Mouse (Mus musculus): ENCODE measurements around the gene Sh3rf3. TPM values are rescaled to one million over a fixed set of nuclear protein-coding genes. Genes with fewer than 3 reads are reported as not detected.

The Sh3rf3 gene
- polyA plus RNA-seq, 1 experiment from 2014 or later: 12.5 TPM

- WGBS: 15% methylated on average over 7 of the region's 7 CpGs
- no peaks in the 10 kb centered on the region for H3K27me3 ChIP-seq
- no peak overlapping the region for H3K4me2 ChIP-seq (replicated peaks)
- H3K4me1 ChIP-seq: peaks cover 21% of the 10 kb centered on the region
- no peaks in the 10 kb centered on the region for H3K9me3 ChIP-seq
- ATAC-seq (replicated peaks): no peak
- H3K27ac ChIP-seq (replicated peaks): no peak overlapping the region
- H3K36me3 ChIP-seq: no peaks in the 10 kb centered on the region
- H3K9ac ChIP-seq (replicated peaks): no peak overlapping the region
- no peak overlapping the region for H3K4me3 ChIP-seq
Measured at GRCm38 (mm10) chr10:58824016-58824568, 10.9 kb downstream of the Sh3rf3 start.

DNA sequence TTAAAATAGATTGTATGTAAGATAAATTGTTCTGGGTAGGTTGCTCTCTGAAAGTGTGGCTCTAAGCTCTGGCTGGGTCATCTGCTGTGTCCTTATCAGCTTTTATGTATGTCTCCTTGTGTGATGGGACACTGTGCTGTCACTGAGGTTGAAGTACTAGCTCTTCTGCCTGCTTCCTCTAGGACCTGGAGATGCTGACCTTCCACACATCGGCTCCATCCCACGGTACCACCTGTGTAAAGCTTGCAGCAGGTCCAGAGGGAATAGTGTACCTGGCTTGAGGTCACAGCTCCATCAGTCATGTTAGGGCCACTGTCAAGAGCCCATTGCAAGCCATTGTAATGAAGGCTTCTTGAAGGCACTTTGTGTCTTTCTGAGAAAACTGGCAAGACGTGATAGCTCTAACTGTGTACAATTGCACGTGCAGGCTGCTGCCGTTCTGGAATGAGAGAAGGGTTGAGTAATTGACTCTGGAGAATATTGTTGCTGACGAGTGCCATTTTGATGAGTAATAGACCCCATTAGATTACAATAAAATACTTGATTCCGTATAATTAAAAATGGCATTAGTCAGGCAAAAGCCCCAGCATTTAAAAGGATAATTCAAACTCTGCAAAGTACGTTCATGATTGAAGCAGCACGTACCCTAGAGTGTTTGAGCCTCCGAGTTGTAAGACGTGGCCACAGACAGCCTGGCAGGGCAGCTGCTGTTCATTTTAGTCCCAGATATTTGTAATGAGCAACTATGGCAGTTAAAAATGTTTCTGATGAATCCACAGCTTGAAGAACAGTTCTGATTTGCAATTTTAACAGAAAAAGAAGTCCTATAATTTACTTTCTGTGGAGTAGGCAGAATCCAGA lies 16.3 kb downstream of the Sh3rf3 start:
- H3K36me3 ChIP-seq: no peaks in the 10 kb centered on the region
- H3K4me2 ChIP-seq (replicated peaks): no peak overlapping the region
- 64% methylated on average over 11 of the region's 11 CpGs for WGBS
- peak; percentile 51; the same call in 1 of the 2 replicates for ATAC-seq (replicated peaks)
- no peaks in the 10 kb centered on the region for H3K9me3 ChIP-seq
- H3K27ac ChIP-seq (replicated peaks): no peak overlapping the region; the same call in 1 of the 2 replicates
- H3K4me1 ChIP-seq: peaks cover 33% of the 10 kb centered on the region
- H3K9ac ChIP-seq (replicated peaks): no peak overlapping the region
- H3K27me3 ChIP-seq: no peaks in the 10 kb centered on the region
- H3K4me3 ChIP-seq: no peak overlapping the region

DNA sequence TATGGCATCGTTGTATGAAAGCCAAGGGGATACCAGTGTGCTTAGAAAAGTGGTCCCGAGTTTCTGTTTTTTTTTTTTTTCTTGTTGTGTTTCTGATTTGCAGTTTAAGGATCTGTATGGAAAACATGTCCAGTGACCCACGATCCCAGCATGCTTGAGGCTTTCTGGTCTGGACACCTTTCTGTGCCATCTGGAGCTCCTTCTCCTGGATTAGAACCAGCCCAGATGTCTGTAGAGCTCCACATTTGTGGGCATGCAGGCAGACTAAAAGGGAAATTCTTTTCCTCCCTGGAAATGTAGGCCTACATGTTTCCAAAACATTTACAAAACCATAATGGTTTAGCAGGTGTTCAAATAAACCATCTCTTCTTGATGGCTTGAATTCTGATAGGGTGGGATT lies 20.0 kb downstream of the Sh3rf3 start:
- Histone ChIP-seq H3K4me2 (replicated peaks) (no peak overlapping the region), H3K27ac (replicated peaks) (no peak overlapping the region), H3K9me3 (no peaks in the 10 kb centered on the region), H3K4me3 (no peak overlapping the region), H3K9ac (replicated peaks) (no peak overlapping the region), H3K36me3 (no peaks in the 10 kb centered on the region), H3K4me1 (peaks cover 19% of the 10 kb centered on the region), H3K27me3 (no peaks in the 10 kb centered on the region)
- ATAC-seq (replicated peaks): no peak
- WGBS: 75% methylated on average over 3 of the region's 3 CpGs

GRCm38 (mm10) chr10:58833741-58834178 lies 20.6 kb downstream of the Sh3rf3 start:
- Histone ChIP-seq H3K27me3 (no peaks in the 10 kb centered on the region), H3K9ac (replicated peaks) (no peak overlapping the region), H3K4me2 (replicated peaks) (no peak overlapping the region), H3K4me1 (peaks cover 19% of the 10 kb centered on the region), H3K27ac (replicated peaks) (0 out of 2 replicates have a peak overlapping the region, but pooled peaks have one; percentile 5), H3K36me3 (no peaks in the 10 kb centered on the region), H3K9me3 (no peaks in the 10 kb centered on the region), H3K4me3 (no peak overlapping the region)
- 50% methylated on average over 13 of the region's 13 CpGs for WGBS
- peak; percentile 47 for ATAC-seq (replicated peaks)

GRCm38 (mm10) chr10:58836391-58836790 lies 23.2 kb downstream of the Sh3rf3 start:
- Histone ChIP-seq H3K27ac (replicated peaks) (no peak overlapping the region), H3K4me2 (replicated peaks) (no peak overlapping the region), H3K36me3 (no peaks in the 10 kb centered on the region), H3K9me3 (no peaks in the 10 kb centered on the region), H3K4me1 (peaks cover 7% of the 10 kb centered on the region), H3K9ac (replicated peaks) (no peak overlapping the region), H3K4me3 (no peak overlapping the region), H3K27me3 (no peaks in the 10 kb centered on the region)
- ATAC-seq (replicated peaks): no peak
- WGBS: 87% methylated on average over 3 of the region's 3 CpGs

GRCm38 (mm10) chr10:58837504-58837903 lies 24.3 kb downstream of the Sh3rf3 start:
- no peak for ATAC-seq (replicated peaks)
- no peaks in the 10 kb centered on the region for H3K9me3 ChIP-seq

GRCm38 (mm10) chr10:58841945-58842344 lies 28.8 kb downstream of the Sh3rf3 start:
- Histone ChIP-seq H3K27me3 (no peaks in the 10 kb centered on the region), H3K4me3 (no peak overlapping the region), H3K4me2 (replicated peaks) (no peak overlapping the region), H3K36me3 (no peaks in the 10 kb centered on the region), H3K27ac (replicated peaks) (no peak overlapping the region), H3K9ac (replicated peaks) (no peak overlapping the region), H3K4me1 (peaks cover 3% of the 10 kb centered on the region; the same call in 1 of the 2 replicates), H3K9me3 (no peaks in the 10 kb centered on the region)
- no peak for ATAC-seq (replicated peaks)
- WGBS: 91% methylated on average over 3 of the region's 3 CpGs

More at GRCm38 (mm10) chr10:58837504-58837903, 24.3 kb downstream of the Sh3rf3 start:
- no peak overlapping the region for H3K27ac ChIP-seq (replicated peaks)
- no peaks in the 10 kb centered on the region for H3K27me3 ChIP-seq
- H3K36me3 ChIP-seq: no peaks in the 10 kb centered on the region
- no peak overlapping the region for H3K9ac ChIP-seq (replicated peaks)
- H3K4me1 ChIP-seq: peaks cover 7% of the 10 kb centered on the region
- no peak overlapping the region for H3K4me3 ChIP-seq
- H3K4me2 ChIP-seq (replicated peaks): no peak overlapping the region
- WGBS: 95% methylated on average over 5 of the region's 5 CpGs

- Histone ChIP-seq H3K4me1 (peaks cover 11% of the 10 kb centered on the region), H3K4me3 (no peak overlapping the region)
- ATAC-seq (replicated peaks): no peak
Measured at GRCm38 (mm10) chr10:58843100-58843499, 29.9 kb downstream of the Sh3rf3 start.

DNA sequence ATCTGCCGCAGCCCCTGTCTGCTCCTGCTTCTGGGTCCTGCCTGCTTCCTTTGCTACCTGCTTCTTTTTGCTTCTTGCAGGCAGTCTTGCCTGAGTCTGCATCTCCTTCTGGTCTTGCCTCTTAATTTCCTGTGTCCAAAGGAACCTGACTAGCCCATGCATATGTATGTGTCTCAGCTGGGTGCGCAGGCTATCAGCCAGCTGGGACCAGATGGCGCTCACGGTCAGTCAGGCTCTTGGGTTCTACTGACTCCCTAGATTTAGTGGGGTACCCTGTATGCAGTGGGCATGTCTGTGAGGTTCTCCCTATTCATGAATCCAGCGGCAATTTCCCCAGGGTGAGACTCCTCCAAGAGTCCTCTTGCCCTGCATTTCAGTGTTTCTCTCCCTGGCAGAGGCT lies 35.0 kb downstream of the Sh3rf3 start:
- peak; percentile 69; the same call in 1 of the 2 replicates for ATAC-seq (replicated peaks)
- Histone ChIP-seq H3K27ac (replicated peaks) (peak overlapping the region; percentile 64), H3K4me3 (no peak overlapping the region), H3K4me2 (replicated peaks) (no peak overlapping the region), H3K27me3 (no peaks in the 10 kb centered on the region), H3K4me1 (peaks cover 14% of the 10 kb centered on the region), H3K9ac (replicated peaks) (no peak overlapping the region), H3K9me3 (no peaks in the 10 kb centered on the region), H3K36me3 (no peaks in the 10 kb centered on the region)
- 63% methylated on average over 5 of the region's 5 CpGs for WGBS

More at GRCm38 (mm10) chr10:58843100-58843499, 29.9 kb downstream of the Sh3rf3 start:
- no peak overlapping the region for H3K9ac ChIP-seq (replicated peaks)
- H3K27me3 ChIP-seq: no peaks in the 10 kb centered on the region
- no peak overlapping the region for H3K4me2 ChIP-seq (replicated peaks)
- H3K9me3 ChIP-seq: no peaks in the 10 kb centered on the region
- H3K27ac ChIP-seq (replicated peaks): no peak overlapping the region
- WGBS: 92% methylated on average over 8 of the region's 8 CpGs
- H3K36me3 ChIP-seq: no peaks in the 10 kb centered on the region

- H3K9ac ChIP-seq (replicated peaks): no peak overlapping the region
- H3K27ac ChIP-seq (replicated peaks): peak overlapping the region; percentile 64
- H3K9me3 ChIP-seq: no peaks in the 10 kb centered on the region
- H3K36me3 ChIP-seq: no peaks in the 10 kb centered on the region
- H3K4me2 ChIP-seq (replicated peaks): no peak overlapping the region
- WGBS: 92% methylated on average over 6 of the region's 6 CpGs
- no peak overlapping the region for H3K4me3 ChIP-seq
- H3K27me3 ChIP-seq: no peaks in the 10 kb centered on the region
- peaks cover 14% of the 10 kb centered on the region for H3K4me1 ChIP-seq
- ATAC-seq (replicated peaks): no peak
Measured at GRCm38 (mm10) chr10:58848536-58848935, 35.4 kb downstream of the Sh3rf3 start.

DNA sequence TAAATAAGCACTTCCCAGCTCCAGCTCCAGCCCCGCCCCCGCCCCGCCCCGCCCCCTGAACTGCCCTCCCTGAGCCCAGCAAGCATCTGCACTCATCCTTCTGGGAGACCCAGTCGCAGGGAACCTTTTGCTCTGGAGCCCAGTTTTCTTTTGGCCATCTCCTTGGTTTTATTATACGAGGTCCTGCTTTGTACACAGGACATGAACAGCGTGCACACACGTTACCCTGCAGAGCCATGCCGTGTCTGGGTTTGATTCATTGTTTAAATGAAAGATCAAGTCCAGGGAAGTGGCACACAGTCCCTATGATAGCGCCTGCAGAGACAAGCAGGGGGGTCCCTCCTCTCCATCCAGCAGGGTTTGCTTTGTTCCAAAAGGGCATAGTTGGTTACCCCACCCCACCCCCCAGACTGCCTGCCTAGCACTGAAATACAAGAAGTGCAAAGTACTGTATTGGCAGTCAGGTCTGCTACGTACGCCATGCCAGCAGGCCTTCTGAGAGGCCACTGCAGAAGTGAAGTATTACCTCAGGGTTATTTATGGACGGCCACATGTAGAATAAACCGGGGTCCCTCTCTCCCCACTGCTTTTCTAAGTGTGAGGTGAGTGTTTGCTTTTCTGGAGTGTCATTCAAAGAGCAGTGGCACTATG lies 41.5 kb downstream of the Sh3rf3 start:
- peaks cover 29% of the 10 kb centered on the region for H3K4me1 ChIP-seq
- H3K27ac ChIP-seq (replicated peaks): peak overlapping the region; percentile 79
- no peak overlapping the region for H3K4me3 ChIP-seq
- H3K4me2 ChIP-seq (replicated peaks): peak overlapping the region; percentile 22; the same call in 1 of the 2 replicates
- H3K9ac ChIP-seq (replicated peaks): 0 out of 2 replicates have a peak overlapping the region, but pooled peaks have one; percentile 27
- no peaks in the 10 kb centered on the region for H3K36me3 ChIP-seq
- WGBS: 5% methylated on average over 14 of the region's 14 CpGs
- H3K9me3 ChIP-seq: no peaks in the 10 kb centered on the region
- H3K27me3 ChIP-seq: no peaks in the 10 kb centered on the region
- ATAC-seq (replicated peaks): peak; percentile 63

GRCm38 (mm10) chr10:58855199-58855751 lies 42.1 kb downstream of the Sh3rf3 start:
- Histone ChIP-seq H3K4me3 (no peak overlapping the region), H3K4me1 (peaks cover 29% of the 10 kb centered on the region), H3K4me2 (replicated peaks) (no peak overlapping the region), H3K9ac (replicated peaks) (no peak overlapping the region), H3K27ac (replicated peaks) (peak overlapping the region; percentile 79), H3K9me3 (no peaks in the 10 kb centered on the region), H3K36me3 (no peaks in the 10 kb centered on the region), H3K27me3 (no peaks in the 10 kb centered on the region)
- 28% methylated on average over 5 of the region's 5 CpGs for WGBS
- peak; percentile 41 for ATAC-seq (replicated peaks)
